Mouse (Mus musculus): Measurements from ENCODE around the gene C8a. TPM values are rescaled to one million over a fixed set of nuclear protein-coding genes. Genes with fewer than 3 reads are reported as not detected.

The C8a gene
- polyA plus RNA-seq, 1 experiment from 2014 or later: not detected

DNA sequence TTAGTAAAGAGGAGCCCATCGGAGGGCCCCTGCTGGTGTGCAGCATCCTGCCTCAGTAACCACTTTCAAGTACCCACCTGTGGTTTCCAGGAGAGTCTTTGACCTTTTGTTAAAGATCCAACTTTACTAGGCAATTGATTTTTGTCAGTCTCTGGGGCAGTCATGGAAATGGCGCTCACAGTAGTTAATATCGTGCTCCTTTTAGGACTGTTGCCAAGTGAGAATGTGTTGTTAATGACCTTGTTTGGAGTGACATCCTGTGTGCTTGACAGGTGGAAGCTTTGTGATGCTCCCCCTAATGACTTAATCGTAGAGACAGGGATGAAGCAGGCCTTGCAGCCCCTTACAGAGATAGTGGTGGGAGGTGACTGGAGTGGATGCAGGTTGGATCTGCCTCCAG is 105.9 kb downstream of the C8a start:
- no peak for DNase-seq (ENCODE audit: low spot score)

DNA sequence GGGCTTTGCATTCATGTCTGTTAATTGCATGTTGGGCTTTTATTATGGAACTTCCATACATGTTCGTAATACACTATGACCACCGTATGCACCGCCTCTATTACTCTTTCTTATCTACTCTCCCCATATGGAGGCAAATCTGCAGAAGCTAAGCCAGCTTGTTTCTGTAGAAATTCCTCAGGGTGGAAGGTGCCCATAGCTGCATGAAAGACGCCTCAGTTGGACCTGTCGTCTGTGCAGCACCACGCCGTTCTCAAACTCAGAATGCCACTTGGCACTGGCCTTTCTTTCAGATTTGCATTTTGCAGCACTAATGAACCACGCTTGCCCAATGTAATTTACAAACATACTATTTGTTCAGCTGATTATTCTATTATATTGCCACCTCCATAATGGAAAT is 106.6 kb downstream of the C8a start:
- DNase-seq (ENCODE audit: low spot score): no peak

DNA sequence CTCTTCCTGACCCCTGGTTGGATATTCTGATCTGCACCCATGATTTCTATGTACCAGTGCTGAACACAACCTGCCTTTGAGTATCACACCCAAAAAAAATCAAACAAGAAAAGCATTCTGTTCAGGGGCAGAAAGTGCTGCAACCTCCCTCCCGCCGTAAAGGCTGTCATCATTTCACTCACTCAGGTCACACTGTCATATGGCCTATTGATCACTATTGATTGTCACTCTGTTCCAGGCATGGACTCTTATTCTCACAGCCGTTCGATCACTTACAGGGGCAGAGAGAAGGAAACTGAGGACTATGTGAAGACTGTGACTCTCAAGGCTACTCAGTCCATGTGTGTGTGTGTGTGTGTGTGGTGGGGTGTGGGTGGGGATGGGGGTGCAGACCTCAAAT is 108.0 kb downstream of the C8a start:
- no peak for DNase-seq (ENCODE audit: low spot score)

DNA sequence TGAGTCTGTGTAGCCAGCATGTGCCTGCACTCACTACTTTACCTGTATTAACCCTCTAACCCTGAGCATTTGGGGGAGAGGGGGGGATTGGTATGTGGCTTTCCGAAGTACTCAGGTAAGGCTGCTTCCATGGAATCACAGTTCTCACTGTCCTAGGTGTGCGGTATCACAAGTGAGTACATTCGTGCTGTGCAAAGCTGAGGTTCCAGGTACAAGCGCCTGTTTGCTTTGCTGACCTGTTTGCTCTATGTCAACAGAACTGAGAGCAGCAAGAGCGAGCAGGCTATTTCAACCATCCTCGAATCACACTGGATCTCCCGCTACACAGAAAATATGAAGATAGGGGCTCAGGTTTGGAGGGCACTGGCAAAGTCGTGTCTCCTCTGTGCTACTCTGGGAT is 110.1 kb downstream of the C8a start, which contains the start of gene C8b:
Gene C8b, plus strand, starts transcription at position 253 of the 400 bp plus-strand sequence.
- DNase-seq (ENCODE audit: low spot score): no peak

Other genes starting within 250 kb of the C8a start
- 0.08 and 0.10 TPM in 2 replicates for gene C8b, start 110.1 kb downstream of the C8a start, polyA plus RNA-seq (2015; fragmentation: Nextera tagmentation; extraction: Ambion mirVana)
- gene Gm17662, start 19.1 kb downstream of the C8a start, polyA plus RNA-seq (2015; fragmentation: Nextera tagmentation; extraction: Ambion mirVana): not detected in 2 replicates
- gene Fyb2, start 37.1 kb upstream of the C8a start, polyA plus RNA-seq (2015; fragmentation: Nextera tagmentation; extraction: Ambion mirVana): 1.1 and 1.2 TPM in 2 replicates
- gene Prkaa2, start 233.5 kb upstream of the C8a start, polyA plus RNA-seq (2015; fragmentation: Nextera tagmentation; extraction: Ambion mirVana): 0.77 and 0.94 TPM in 2 replicates

Measured in thymus, postnatal 0 days (tissue).